ENCODE assay signal across 26 mouse cellular contexts in genomic region chr4:81501802-81502201, GRCm38 (mm10). TPM values are rescaled to one million over a fixed set of nuclear protein-coding genes. Genes with fewer than 3 reads are reported as not detected.
DNase-seq lines count a peak whose midpoint lies in the region; ATAC-seq and TF ChIP-seq lines count a peak whose summit lies in the region.
"Had no signal": no experiment of that assay in that cellular context is flagged by ENCODE, and none has a peak within 500 bp of the region (broad histone marks: within the 10 kb centered on the region; RNA-seq: fewer than 3 reads in every experiment).

No protein-coding gene starts in this region.

- peaks cover 2% of the 10 kb centered on the region; the same call in 1 of the 2 replicates for H3K4me1 ChIP-seq in kidney, adult 2 months (ENCODE audit: control insufficient read depth, insufficient read depth, low read length)
- no peaks in the 10 kb centered on the region for H3K4me1 ChIP-seq in lung, embryonic 14.5 days (ENCODE audit: insufficient read depth)
- H3K4me1 ChIP-seq: forebrain, embryonic 12.5 days; hindbrain, embryonic 12.5 days; hindbrain, embryonic 15.5 days had no signal

- peak; percentile 16 for DNase-seq in kidney, adult 2 months
- DNase-seq in kidney, adult 18-20 months, result no peak
- peak; percentile 35 for DNase-seq in lung, embryonic 14.5 days
- no peak for DNase-seq in lung, adult 18-20 months
- peak; percentile 3 for DNase-seq in lung, postnatal 36 days
- DNase-seq in lung, postnatal 14 days, result no peak
- no peak for DNase-seq in adrenal gland, adult 2 months
- DNase-seq: adrenal gland, adult 8-10 months; adrenal gland, postnatal 25 days; cerebellum, adult 11-12 months; cerebellum, adult 8-10 months; cerebellum, postnatal 10 days; cerebellum, postnatal 36 days; embryo, embryonic 11 days; gastrocnemius, postnatal 10 days; heart, adult 11 months had no signal

- no peak overlapping the region for H3K4me2 ChIP-seq in lung, embryonic 14.5 days
- H3K4me2 ChIP-seq: embryonic facial prominence, embryonic 13.5 days; forebrain, embryonic 12.5 days; forebrain, embryonic 15.5 days; heart, embryonic 11.5 days; hindbrain, embryonic 12.5 days; hindbrain, embryonic 15.5 days had no signal

- no peak overlapping the region for H3K4me3 ChIP-seq in kidney, adult 2 months (ENCODE audit: insufficient read depth, low read depth, low read length)
- no peak overlapping the region for H3K4me3 ChIP-seq in lung, embryonic 14.5 days (ENCODE audit: low read depth, low read length)
- H3K4me3 ChIP-seq: embryonic facial prominence, embryonic 10.5 days; embryonic facial prominence, embryonic 13.5 days; erythroblast, embryonic 14.5 days; forebrain, embryonic 12.5 days; forebrain, embryonic 15.5 days; hindbrain, embryonic 12.5 days; hindbrain, embryonic 15.5 days had no signal

- H3K27me3 ChIP-seq in kidney, adult 2 months (replicated peaks; ENCODE audit: control insufficient read depth, insufficient read depth, low read length), result no peaks in the 10 kb centered on the region
- no peaks in the 10 kb centered on the region for H3K27me3 ChIP-seq in lung, embryonic 14.5 days (ENCODE audit: insufficient read depth, low read length)
- H3K27me3 ChIP-seq: embryonic facial prominence, embryonic 13.5 days; forebrain, embryonic 12.5 days; forebrain, embryonic 15.5 days; hindbrain, embryonic 12.5 days; hindbrain, embryonic 15.5 days had no signal

- no peak for TF ChIP-seq CTCF in kidney, adult 2 months (conservative IDR thresholded peaks at IDR 0.05; ENCODE audit: insufficient read depth, insufficient read length, low read depth, low read length)
- no peak for TF ChIP-seq CTCF in lung, embryonic 14.5 days (IDR thresholded peaks at IDR 0.05; ENCODE audit: low read depth)

- H3K27ac ChIP-seq in kidney, adult 2 months (ENCODE audit: insufficient read depth, low read depth, low read length), result no peak overlapping the region
- no peak overlapping the region for H3K27ac ChIP-seq in lung, embryonic 14.5 days (ENCODE audit: low read depth)
- H3K27ac ChIP-seq: embryonic facial prominence, embryonic 10.5 days; embryonic facial prominence, embryonic 13.5 days; forebrain, embryonic 12.5 days; forebrain, embryonic 15.5 days; hindbrain, embryonic 12.5 days; hindbrain, embryonic 15.5 days had no signal

- 70% methylated on average over 5 of the region's 5 CpGs for WGBS in kidney, adult 2 months
- 41% methylated on average over 5 of the region's 5 CpGs for WGBS in lung, embryonic 14.5 days

- H3K9ac ChIP-seq in lung, embryonic 14.5 days, result no peak overlapping the region
- H3K9ac ChIP-seq: embryonic facial prominence, embryonic 13.5 days; forebrain, embryonic 12.5 days; forebrain, embryonic 15.5 days; hindbrain, embryonic 12.5 days; hindbrain, embryonic 15.5 days had no signal

- TF ChIP-seq POLR2A in kidney, adult 2 months (IDR thresholded peaks at IDR 0.05; ENCODE audit: low read depth, low read length), result no peak

- no peaks in the 10 kb centered on the region for H3K36me3 ChIP-seq in kidney, adult 2 months (ENCODE audit: control insufficient read depth, insufficient read depth, low read length)
- no peaks in the 10 kb centered on the region for H3K36me3 ChIP-seq in lung, embryonic 14.5 days (ENCODE audit: insufficient read depth)
- H3K36me3 ChIP-seq: embryonic facial prominence, embryonic 10.5 days; embryonic facial prominence, embryonic 13.5 days; forebrain, embryonic 12.5 days; forebrain, embryonic 15.5 days; hindbrain, embryonic 12.5 days; hindbrain, embryonic 15.5 days had no signal

- no peaks in the 10 kb centered on the region for H3K9me3 ChIP-seq in lung, embryonic 14.5 days (ENCODE audit: low read depth, low read length)
- H3K9me3 ChIP-seq: embryonic facial prominence, embryonic 10.5 days; embryonic facial prominence, embryonic 13.5 days; forebrain, embryonic 12.5 days; forebrain, embryonic 15.5 days; hindbrain, embryonic 12.5 days; hindbrain, embryonic 15.5 days had no signal

- no peak for ATAC-seq in lung, embryonic 14.5 days (ENCODE audit: insufficient read depth)
- ATAC-seq: CD4-positive, CD25-positive, alpha-beta regulatory T cell, adult 4 months; forebrain, embryonic 15.5 days had no signal

RNA-seq across cellular contexts. Expression of gene Mpdz, which starts 59.2 kb away (rescaled TPM):
- 9.9 and 11.4 TPM in 2 replicates for polyA plus RNA-seq in kidney, adult 2 months (2012; rRNA removed)
- 45.1 and 52.1 TPM in 2 replicates for polyA plus RNA-seq in lung, embryonic 14.5 days (2014; fragmentation: Nextera tagmentation; extraction: Ambion mirVana)
- 100 to 1,000 TPM in 1 of 2 experiments, 10 to 100 TPM in 1; 95.2 to 101 TPM for total RNA-seq in adrenal gland, adult 2 months (2021)
- polyA plus RNA-seq in adrenal gland, adult 2 months (2012; rRNA removed), result 12.6 and 15.9 TPM in 2 replicates
- total RNA-seq: MEL had no signal
- polyA plus RNA-seq: erythroblast, embryonic 14.5 days had no signal

Comparison
In these comparisons a context has a peak if more than half of its experiments do, and no peak if none do; other contexts are left out.
1. DNase-seq: peak in kidney, adult 2 months (single experiment), lung, embryonic 14.5 days (single experiment) and lung, postnatal 36 days (single experiment); none in kidney, adult 18-20 months (single experiment), lung, adult 18-20 months (0 of 2), lung, postnatal 14 days (single experiment) and adrenal gland, adult 2 months (single experiment).